In the genomic region with DNA sequence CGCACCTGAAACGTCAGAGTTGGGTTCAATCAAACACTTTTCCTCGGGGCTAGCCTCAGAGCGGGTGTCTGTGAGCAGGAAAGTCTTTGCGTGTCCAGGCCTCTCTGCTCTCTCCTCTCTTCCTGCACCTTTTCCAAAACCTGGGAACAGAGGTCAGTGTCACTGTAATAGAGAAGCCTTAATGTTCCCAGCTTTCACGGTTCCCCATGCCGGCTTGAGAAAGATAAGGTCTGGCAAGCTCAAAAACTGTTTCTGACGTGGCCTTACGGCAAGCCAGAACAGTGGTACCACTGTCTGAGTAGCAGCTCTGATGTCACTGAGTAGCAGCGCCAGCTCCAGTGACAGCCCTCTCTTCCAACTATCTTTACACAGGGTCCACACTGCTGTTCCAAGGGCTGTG, we compare ENCODE assay signal across 8 mouse cellular contexts. TPM values are rescaled to one million over a fixed set of nuclear protein-coding genes. Genes with fewer than 3 reads are reported as not detected.
DNase-seq lines count a peak whose midpoint lies in the region; ATAC-seq and TF ChIP-seq lines count a peak whose summit lies in the region.

No protein-coding gene starts in this region.

- peaks cover 15% of the 10 kb centered on the region; the same call in 1 of the 2 replicates for H3K4me1 ChIP-seq in kidney, postnatal 0 days (replicated peaks; ENCODE audit: insufficient read depth, low read length)
- H3K4me1 ChIP-seq in embryonic facial prominence, embryonic 11.5 days (ENCODE audit: control insufficient read depth, insufficient read depth, low read length) = peaks cover 5% of the 10 kb centered on the region; the same call in 1 of the 2 replicates
- H3K4me1 ChIP-seq in hindbrain, postnatal 0 days (ENCODE audit: insufficient read depth, low read length) = peaks cover 16% of the 10 kb centered on the region
- H3K4me1 ChIP-seq in midbrain, postnatal 0 days (ENCODE audit: insufficient read depth, low read length) = peaks cover 16% of the 10 kb centered on the region; the same call in 1 of the 2 replicates

- no peak for DNase-seq in kidney, postnatal 0 days (ENCODE audit: low spot score)
- no peak for DNase-seq in kidney, adult 11 months
- DNase-seq in embryonic facial prominence, embryonic 11.5 days (ENCODE audit: low spot score) = no peak
- no peak for DNase-seq in hindbrain, postnatal 0 days (ENCODE audit: low spot score)
- no peak for DNase-seq in midbrain, postnatal 0 days (ENCODE audit: low spot score)
- no peak for DNase-seq in layer of hippocampus, postnatal 10 days (ENCODE audit: low spot score in 2 of 2)
- no peak for DNase-seq in urinary bladder, postnatal 10 days (ENCODE audit: low spot score)
- no peak for DNase-seq in cerebellum, adult 11 months

- H3K9me3 ChIP-seq in kidney, postnatal 0 days (replicated peaks; ENCODE audit: low read length) = no peaks in the 10 kb centered on the region
- no peaks in the 10 kb centered on the region for H3K9me3 ChIP-seq in embryonic facial prominence, embryonic 11.5 days (replicated peaks; ENCODE audit: control insufficient read depth, low read length)
- H3K9me3 ChIP-seq in hindbrain, postnatal 0 days (ENCODE audit: low read length) = no peaks in the 10 kb centered on the region
- no peaks in the 10 kb centered on the region for H3K9me3 ChIP-seq in midbrain, postnatal 0 days (ENCODE audit: low read length)

- 0 out of 2 replicates have a peak, but pooled peaks cover 15% of the 10 kb centered on the region for H3K36me3 ChIP-seq in kidney, postnatal 0 days (ENCODE audit: insufficient read depth, low read length)
- no peaks in the 10 kb centered on the region; the same call in none of the 2 replicates for H3K36me3 ChIP-seq in embryonic facial prominence, embryonic 11.5 days (replicated peaks; ENCODE audit: control insufficient read depth, insufficient read depth, low read depth, low read length)
- H3K36me3 ChIP-seq in hindbrain, postnatal 0 days (ENCODE audit: insufficient read depth, low read length) = peaks cover 14% of the 10 kb centered on the region
- H3K36me3 ChIP-seq in midbrain, postnatal 0 days (ENCODE audit: insufficient read depth, low read length) = peaks cover 42% of the 10 kb centered on the region

- H3K4me3 ChIP-seq in kidney, postnatal 0 days (replicated peaks; ENCODE audit: low read depth, low read length) = peak overlapping the region; percentile 61
- peak overlapping the region; percentile 53 for H3K4me3 ChIP-seq in embryonic facial prominence, embryonic 11.5 days (ENCODE audit: low read depth, low read length)
- H3K4me3 ChIP-seq in hindbrain, postnatal 0 days (ENCODE audit: low read length) = peak overlapping the region; percentile 51
- H3K4me3 ChIP-seq in midbrain, postnatal 0 days (ENCODE audit: low read depth, low read length) = peak overlapping the region; percentile 62

- no peak for ATAC-seq in kidney, postnatal 0 days (replicated peaks; ENCODE audit: low FRiP score, low read depth)
- no peak for ATAC-seq in embryonic facial prominence, embryonic 11.5 days (replicated peaks; ENCODE audit: insufficient number of reproducible peaks, low FRiP score, low TSS enrichment, low read depth)
- no peak for ATAC-seq in hindbrain, postnatal 0 days
- ATAC-seq in midbrain, postnatal 0 days (ENCODE audit: low FRiP score) = no peak

- TF ChIP-seq CTCF in kidney, postnatal 0 days (IDR thresholded peaks at IDR 0.05; ENCODE audit: low read depth) = no peak
- TF ChIP-seq CTCF in hindbrain, postnatal 0 days (IDR thresholded peaks at IDR 0.05; ENCODE audit: low read depth) = no peak
- TF ChIP-seq CTCF in midbrain, postnatal 0 days (IDR thresholded peaks at IDR 0.05) = no peak

- H3K27me3 ChIP-seq in kidney, postnatal 0 days (ENCODE audit: insufficient read depth, low read length) = no peaks in the 10 kb centered on the region
- no peaks in the 10 kb centered on the region for H3K27me3 ChIP-seq in embryonic facial prominence, embryonic 11.5 days (ENCODE audit: control insufficient read depth, insufficient read depth, low read length)
- H3K27me3 ChIP-seq in hindbrain, postnatal 0 days (ENCODE audit: insufficient read depth, low read length) = no peaks in the 10 kb centered on the region
- no peaks in the 10 kb centered on the region for H3K27me3 ChIP-seq in midbrain, postnatal 0 days (ENCODE audit: insufficient read depth, low read length)

- peak overlapping the region; percentile 75 for H3K4me2 ChIP-seq in kidney, postnatal 0 days (ENCODE audit: low read length)
- H3K4me2 ChIP-seq in embryonic facial prominence, embryonic 11.5 days (ENCODE audit: low read depth, low read length) = peak overlapping the region; percentile 91
- H3K4me2 ChIP-seq in hindbrain, postnatal 0 days (ENCODE audit: low read depth, low read length) = peak overlapping the region; percentile 83
- H3K4me2 ChIP-seq in midbrain, postnatal 0 days (ENCODE audit: low read depth, low read length, poor library complexity, severe bottlenecking) = peak overlapping the region; percentile 97

- no peak overlapping the region for H3K27ac ChIP-seq in kidney, postnatal 0 days
- H3K27ac ChIP-seq in embryonic facial prominence, embryonic 11.5 days (replicated peaks; ENCODE audit: low read depth, low read length) = no peak overlapping the region
- peak overlapping the region; percentile 46; the same call in 1 of the 2 replicates for H3K27ac ChIP-seq in hindbrain, postnatal 0 days
- peak overlapping the region; percentile 58; the same call in 1 of the 2 replicates for H3K27ac ChIP-seq in midbrain, postnatal 0 days (ENCODE audit: low read depth, low read length)

- WGBS in kidney, postnatal 0 days = 38% methylated on average over 10 of the region's 10 CpGs
- WGBS in embryonic facial prominence, embryonic 11.5 days = 50% methylated on average over 10 of the region's 10 CpGs
- 59% methylated on average over 10 of the region's 10 CpGs for WGBS in hindbrain, postnatal 0 days
- WGBS in midbrain, postnatal 0 days = 58% methylated on average over 10 of the region's 10 CpGs

- peak overlapping the region; percentile 55 for H3K9ac ChIP-seq in kidney, postnatal 0 days (ENCODE audit: low read depth, low read length)
- peak overlapping the region; percentile 68 for H3K9ac ChIP-seq in embryonic facial prominence, embryonic 11.5 days (replicated peaks; ENCODE audit: low read length)
- H3K9ac ChIP-seq in hindbrain, postnatal 0 days (replicated peaks; ENCODE audit: low read length) = peak overlapping the region; percentile 61
- H3K9ac ChIP-seq in midbrain, postnatal 0 days (replicated peaks; ENCODE audit: low read length, poor library complexity, severe bottlenecking) = peak overlapping the region; percentile 72

RNA-seq across cellular contexts. Expression of gene Lrrc45, which starts 0.8 kb away (rescaled TPM):
- polyA plus RNA-seq in kidney, postnatal 0 days (2015; fragmentation: Nextera tagmentation; extraction: Ambion mirVana) = 31.3 and 33.5 TPM in 2 replicates
- 35.0 and 35.9 TPM in 2 replicates for polyA plus RNA-seq in embryonic facial prominence, embryonic 11.5 days (2014; fragmentation: Nextera tagmentation; extraction: Ambion mirVana)
- total RNA-seq in hindbrain, postnatal 0 days (2014; rRNA removed) = 35.4 and 49.1 TPM in 2 replicates
- 41.7 and 44.3 TPM in 2 replicates for polyA plus RNA-seq in hindbrain, postnatal 0 days (2015; fragmentation: Nextera tagmentation; extraction: Ambion mirVana)
- total RNA-seq in midbrain, postnatal 0 days (2014; rRNA removed) = 44.8 and 47.8 TPM in 2 replicates
- 46.8 and 51.0 TPM in 2 replicates for polyA plus RNA-seq in midbrain, postnatal 0 days (2015; fragmentation: Nextera tagmentation; extraction: Ambion mirVana)
- 10 to 100 TPM; 61.1 to 71.1 TPM for total RNA-seq in layer of hippocampus, postnatal 10 days (2021)

RNA-seq across cellular contexts. Expression of gene Cenpx, which starts 1.0 kb away (rescaled TPM):
- polyA plus RNA-seq in kidney, postnatal 0 days (2015; fragmentation: Nextera tagmentation; extraction: Ambion mirVana) = 160 and 174 TPM in 2 replicates
- 118 and 124 TPM in 2 replicates for polyA plus RNA-seq in embryonic facial prominence, embryonic 11.5 days (2014; fragmentation: Nextera tagmentation; extraction: Ambion mirVana)
- total RNA-seq in hindbrain, postnatal 0 days (2014; rRNA removed) = 57.6 and 78.6 TPM in 2 replicates
- polyA plus RNA-seq in hindbrain, postnatal 0 days (2015; fragmentation: Nextera tagmentation; extraction: Ambion mirVana) = 99.7 and 100 TPM in 2 replicates
- 70.8 and 76.0 TPM in 2 replicates for total RNA-seq in midbrain, postnatal 0 days (2014; rRNA removed)
- polyA plus RNA-seq in midbrain, postnatal 0 days (2015; fragmentation: Nextera tagmentation; extraction: Ambion mirVana) = 94.5 and 94.6 TPM in 2 replicates
- 10 to 100 TPM; 30.1 to 32.0 TPM for total RNA-seq in layer of hippocampus, postnatal 10 days (2021)

RNA-seq across cellular contexts. Expression of gene Rac3, which starts 6.7 kb away (rescaled TPM):
- 23.4 and 23.7 TPM in 2 replicates for polyA plus RNA-seq in kidney, postnatal 0 days (2015; fragmentation: Nextera tagmentation; extraction: Ambion mirVana)
- 9.7 and 10.9 TPM in 2 replicates for polyA plus RNA-seq in embryonic facial prominence, embryonic 11.5 days (2014; fragmentation: Nextera tagmentation; extraction: Ambion mirVana)
- total RNA-seq in hindbrain, postnatal 0 days (2014; rRNA removed) = 669 and 698 TPM in 2 replicates
- 593 and 639 TPM in 2 replicates for polyA plus RNA-seq in hindbrain, postnatal 0 days (2015; fragmentation: Nextera tagmentation; extraction: Ambion mirVana)
- total RNA-seq in midbrain, postnatal 0 days (2014; rRNA removed) = 766 and 788 TPM in 2 replicates
- polyA plus RNA-seq in midbrain, postnatal 0 days (2015; fragmentation: Nextera tagmentation; extraction: Ambion mirVana) = 808 and 853 TPM in 2 replicates
- total RNA-seq in layer of hippocampus, postnatal 10 days (2021) = 100 to 1,000 TPM; 247 to 249 TPM

RNA-seq across cellular contexts. Expression of gene Dcxr, which starts 12.5 kb away (rescaled TPM):
- polyA plus RNA-seq in kidney, postnatal 0 days (2015; fragmentation: Nextera tagmentation; extraction: Ambion mirVana) = 112 and 123 TPM in 2 replicates
- polyA plus RNA-seq in embryonic facial prominence, embryonic 11.5 days (2014; fragmentation: Nextera tagmentation; extraction: Ambion mirVana) = 10.7 and 11.7 TPM in 2 replicates
- total RNA-seq in hindbrain, postnatal 0 days (2014; rRNA removed) = 16.1 and 17.6 TPM in 2 replicates
- polyA plus RNA-seq in hindbrain, postnatal 0 days (2015; fragmentation: Nextera tagmentation; extraction: Ambion mirVana) = 20.2 and 21.3 TPM in 2 replicates
- 6.9 and 11.2 TPM in 2 replicates for total RNA-seq in midbrain, postnatal 0 days (2014; rRNA removed)
- 9.9 and 12.3 TPM in 2 replicates for polyA plus RNA-seq in midbrain, postnatal 0 days (2015; fragmentation: Nextera tagmentation; extraction: Ambion mirVana)
- total RNA-seq in layer of hippocampus, postnatal 10 days (2021) = 10 to 100 TPM in 1 of 2 experiments, 1 to 10 TPM in 1; 7.8 to 10.2 TPM

RNA-seq across cellular contexts. Expression of gene Cbr2, which starts 17.4 kb away (rescaled TPM):
- 1.8 and 3.6 TPM in 2 replicates for polyA plus RNA-seq in kidney, postnatal 0 days (2015; fragmentation: Nextera tagmentation; extraction: Ambion mirVana)
- 3.3 and 3.7 TPM in 2 replicates for polyA plus RNA-seq in embryonic facial prominence, embryonic 11.5 days (2014; fragmentation: Nextera tagmentation; extraction: Ambion mirVana)
- total RNA-seq in hindbrain, postnatal 0 days (2014; rRNA removed) = 4.7 and 6.1 TPM in 2 replicates
- polyA plus RNA-seq in hindbrain, postnatal 0 days (2015; fragmentation: Nextera tagmentation; extraction: Ambion mirVana) = 3.5 and 4.0 TPM in 2 replicates
- 3.6 and 5.2 TPM in 2 replicates for total RNA-seq in midbrain, postnatal 0 days (2014; rRNA removed)
- 4.0 and 4.4 TPM in 2 replicates for polyA plus RNA-seq in midbrain, postnatal 0 days (2015; fragmentation: Nextera tagmentation; extraction: Ambion mirVana)
- 1 to 10 TPM; 2.6 to 2.8 TPM for total RNA-seq in layer of hippocampus, postnatal 10 days (2021)

Comparison
In these comparisons a context has a peak if more than half of its experiments do, and no peak if none do; other contexts are left out.
1. H3K27ac ChIP-seq: peak in hindbrain, postnatal 0 days (single experiment) and midbrain, postnatal 0 days (single experiment); none in kidney, postnatal 0 days (single experiment) and embryonic facial prominence, embryonic 11.5 days (single experiment).
2. RNA of gene Rac3, which starts 6.7 kb away (polyA plus RNA-seq): 808 to 853 TPM in midbrain, postnatal 0 days and 593 to 639 TPM in hindbrain, postnatal 0 days; 23.4 to 23.7 TPM in kidney, postnatal 0 days and 9.7 to 10.9 TPM in embryonic facial prominence, embryonic 11.5 days; every median in the first group is over 10 times any median in the second.
3. Peak in every context shown above with its lines, with median percentiles within 50 percentile points of each other: H3K4me2 ChIP-seq, H3K4me3 ChIP-seq and H3K9ac ChIP-seq.